Mouse (Mus musculus): ENCODE data around the gene Gm36028. TPM values are rescaled to one million over a fixed set of nuclear protein-coding genes. Genes with fewer than 3 reads are reported as not detected.

The Gm36028 gene
- polyA plus RNA-seq, 1 experiment from 2014 or later: 1.0 TPM

Other genes with a start within 250 kb of the Gm36028 start
- 84.7 and 88.8 TPM in 2 replicates for gene Ndufb4, start 206.7 kb downstream of the Gm36028 start, polyA plus RNA-seq (2014; fragmentation: Nextera tagmentation; extraction: Ambion mirVana)
- 500 and 503 TPM in 2 replicates for gene Fstl1, start 84.3 kb downstream of the Gm36028 start, polyA plus RNA-seq (2014; fragmentation: Nextera tagmentation; extraction: Ambion mirVana)
- gene Lrrc58, start 7.2 kb upstream of the Gm36028 start, polyA plus RNA-seq (2014; fragmentation: Nextera tagmentation; extraction: Ambion mirVana): 41.6 and 42.9 TPM in 2 replicates
- 0.66 and 0.87 TPM in 2 replicates for gene Gpr156, start 55.4 kb upstream of the Gm36028 start, polyA plus RNA-seq (2014; fragmentation: Nextera tagmentation; extraction: Ambion mirVana)
- gene Gsk3b, start 227.9 kb upstream of the Gm36028 start, polyA plus RNA-seq (2014; fragmentation: Nextera tagmentation; extraction: Ambion mirVana): 41.2 and 57.5 TPM in 2 replicates